Mouse (Mus musculus): ENCODE data around the gene Rab3d. TPM values are rescaled to one million over a fixed set of nuclear protein-coding genes. Genes with fewer than 3 reads are reported as not detected.

The Rab3d gene
- 10 to 100 TPM; 40.6 to 43.4 TPM for total RNA-seq (2021)
- long read RNA-seq, experiment 1, transcript Rab3d-201 (5 exons, 3,835 nt), result major isoform, 73 of 89 reads
- long read RNA-seq, experiment 1, partial matches to known transcripts, result 3 of 89 reads
- long read RNA-seq, experiment 1, other reads (novel, unspliced or antisense), result 13 of 89 reads
- long read RNA-seq, experiment 2, transcript Rab3d-201 (5 exons, 3,835 nt), result major isoform, 91 of 121 reads
- long read RNA-seq, experiment 2, partial matches to known transcripts, result 1 of 121 reads
- long read RNA-seq, experiment 2, other reads (novel, unspliced or antisense), result 29 of 121 reads

GRCm38 (mm10) chr9:21918035-21918592 lies at the start of gene Rab3d:
Gene Rab3d (minus strand): TSS chr9:21918192.
- peak; percentile 95 to 96 for DNase-seq (ENCODE audit: low spot score in 2 of 2)

- no peak for DNase-seq (ENCODE audit: low spot score in 2 of 2)
These were observed 45.4 kb upstream of the Rab3d start, which contains the start of gene Epor for GRCm38 (mm10) chr9:21963417-21963816. Gene Epor (minus strand): TSS chr9:21963506.

- peak in 1 of 2 experiments; percentile 55 for DNase-seq (ENCODE audit: low spot score in 2 of 2)
These were observed 44.5 kb upstream of the Rab3d start for GRCm38 (mm10) chr9:21962416-21963059.

GRCm38 (mm10) chr9:21962010-21962409 lies 44.0 kb upstream of the Rab3d start:
- no peak for DNase-seq (ENCODE audit: low spot score in 2 of 2)

GRCm38 (mm10) chr9:21961366-21961980 lies 43.5 kb upstream of the Rab3d start:
- DNase-seq (ENCODE audit: low spot score in 2 of 2), result no peak

- no peak for DNase-seq (ENCODE audit: low spot score in 2 of 2)
These were observed 42.7 kb upstream of the Rab3d start for GRCm38 (mm10) chr9:21960558-21961208.

- no peak for DNase-seq (ENCODE audit: low spot score in 2 of 2)
These were observed 42.1 kb upstream of the Rab3d start for GRCm38 (mm10) chr9:21960135-21960534.

- no peak for DNase-seq (ENCODE audit: low spot score in 2 of 2)
These were observed 41.3 kb upstream of the Rab3d start for GRCm38 (mm10) chr9:21959244-21959643.

GRCm38 (mm10) chr9:21958372-21958771 lies 40.4 kb upstream of the Rab3d start:
- DNase-seq (ENCODE audit: low spot score in 2 of 2), result no peak

GRCm38 (mm10) chr9:21955570-21956281 lies 37.7 kb upstream of the Rab3d start, which contains the start of gene Swsap1:
Gene Swsap1 (plus strand): TSS chr9:21955755.
- peak; percentile 93 to 95 for DNase-seq (ENCODE audit: low spot score in 2 of 2)

GRCm38 (mm10) chr9:21955225-21955569 lies 37.2 kb upstream of the Rab3d start:
- DNase-seq (ENCODE audit: low spot score in 2 of 2), result no peak

- no peak for DNase-seq (ENCODE audit: low spot score in 2 of 2)
These were observed 36.6 kb upstream of the Rab3d start for GRCm38 (mm10) chr9:21954635-21955034.

GRCm38 (mm10) chr9:21953600-21953999 lies 35.6 kb upstream of the Rab3d start:
- no peak for DNase-seq (ENCODE audit: low spot score in 2 of 2)

GRCm38 (mm10) chr9:21951977-21952376 lies 34.0 kb upstream of the Rab3d start:
- DNase-seq (ENCODE audit: low spot score in 2 of 2), result no peak

- peak; percentile 78 to 83 for DNase-seq (ENCODE audit: low spot score in 2 of 2)
These were observed 32.3 kb upstream of the Rab3d start for GRCm38 (mm10) chr9:21950322-21950721.

GRCm38 (mm10) chr9:21948790-21949189 lies 30.8 kb upstream of the Rab3d start:
- no peak for DNase-seq (ENCODE audit: low spot score in 2 of 2)

GRCm38 (mm10) chr9:21948146-21948545 lies 30.2 kb upstream of the Rab3d start:
- no peak for DNase-seq (ENCODE audit: low spot score in 2 of 2)

- DNase-seq (ENCODE audit: low spot score in 2 of 2), result no peak
These were observed 29.6 kb upstream of the Rab3d start for GRCm38 (mm10) chr9:21947540-21948130.

- DNase-seq (ENCODE audit: low spot score in 2 of 2), result no peak
These were observed 26.3 kb upstream of the Rab3d start for GRCm38 (mm10) chr9:21944267-21944666.

GRCm38 (mm10) chr9:21943638-21944037 lies 25.6 kb upstream of the Rab3d start:
- DNase-seq (ENCODE audit: low spot score in 2 of 2), result no peak
